Mouse (Mus musculus): ENCODE data around the gene Zfp941. TPM values are rescaled to one million over a fixed set of nuclear protein-coding genes. Genes with fewer than 3 reads are reported as not detected.
A peak's percentile ranks its signal among the peaks of the same experiment; 100 is the strongest.

Zfp941 gene
- polyA plus RNA-seq (2015; fragmentation: Nextera tagmentation; extraction: Ambion mirVana) = 0.67 and 1.00 TPM in 2 replicates

GRCm38 (mm10) chr7:140821653-140822329, at the start of gene Zfp941:
Zfp941 (minus strand) TSS chr7:140822178.
- H3K4me2 ChIP-seq = peak within 1 kb of the TSS; percentile 72
- peaks cover 8% of the 10 kb centered on the region; the same call in 1 of the 2 replicates for H3K4me1 ChIP-seq
- H3K36me3 ChIP-seq = no peaks in the 10 kb centered on the region
- no peaks in the 10 kb centered on the region for H3K9me3 ChIP-seq
- WGBS = under 1% methylated on average over 21 of the region's 21 CpGs
- H3K4me3 ChIP-seq = peak within 1 kb of the TSS; percentile 44
- 0 out of 2 replicates have a peak, but pooled peaks have one; percentile 44 for ATAC-seq (ENCODE audit: insufficient number of reproducible peaks, low FRiP score, low TSS enrichment, low read depth)
- peak within 1 kb of the TSS; percentile 35; the same call in 1 of the 2 replicates for H3K9ac ChIP-seq
- no peak within 1 kb of the TSS for H3K27ac ChIP-seq
- no peaks in the 10 kb centered on the region for H3K27me3 ChIP-seq

DNA sequence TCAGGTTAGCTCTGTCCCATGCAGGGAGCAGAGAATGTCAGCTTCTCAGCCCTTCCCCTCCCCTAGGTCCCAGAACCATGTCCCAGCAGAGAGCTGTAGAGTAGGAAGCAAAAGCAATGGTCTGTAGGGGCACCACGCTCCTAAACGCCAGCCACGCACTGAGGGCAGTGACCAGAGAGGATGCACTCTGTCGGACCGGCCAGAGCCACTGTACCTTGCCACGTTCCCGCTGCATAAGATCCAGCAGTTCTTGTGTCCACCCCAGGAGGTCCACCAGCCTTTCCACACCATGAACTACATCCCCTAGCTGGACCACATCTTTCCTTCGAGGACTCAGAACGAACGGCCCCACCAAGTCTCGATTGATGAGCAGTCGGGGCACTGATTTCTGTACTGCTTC, 42.8 kb upstream of the Zfp941 start:
- Histone ChIP-seq H3K27ac (no peak overlapping the region), H3K4me1 (no peaks in the 10 kb centered on the region), H3K36me3 (peaks cover 75% of the 10 kb centered on the region), H3K27me3 (no peaks in the 10 kb centered on the region), H3K9ac (no peak overlapping the region), H3K4me2 (no peak overlapping the region), H3K4me3 (no peak overlapping the region), H3K9me3 (no peaks in the 10 kb centered on the region)
- 88% methylated on average over 12 of the region's 12 CpGs for WGBS
- ATAC-seq (ENCODE audit: insufficient number of reproducible peaks, low FRiP score, low TSS enrichment, low read depth) = no peak

GRCm38 (mm10) chr7:140860728-140861127, 38.8 kb upstream of the Zfp941 start:
- Histone ChIP-seq H3K9ac (no peak overlapping the region), H3K27me3 (no peaks in the 10 kb centered on the region), H3K36me3 (peaks cover 67% of the 10 kb centered on the region), H3K27ac (no peak overlapping the region), H3K9me3 (no peaks in the 10 kb centered on the region), H3K4me3 (no peak overlapping the region), H3K4me2 (no peak overlapping the region), H3K4me1 (peaks cover 20% of the 10 kb centered on the region)
- ATAC-seq (ENCODE audit: insufficient number of reproducible peaks, low FRiP score, low TSS enrichment, low read depth) = no peak
- 84% methylated on average over 5 of the region's 5 CpGs for WGBS

DNA sequence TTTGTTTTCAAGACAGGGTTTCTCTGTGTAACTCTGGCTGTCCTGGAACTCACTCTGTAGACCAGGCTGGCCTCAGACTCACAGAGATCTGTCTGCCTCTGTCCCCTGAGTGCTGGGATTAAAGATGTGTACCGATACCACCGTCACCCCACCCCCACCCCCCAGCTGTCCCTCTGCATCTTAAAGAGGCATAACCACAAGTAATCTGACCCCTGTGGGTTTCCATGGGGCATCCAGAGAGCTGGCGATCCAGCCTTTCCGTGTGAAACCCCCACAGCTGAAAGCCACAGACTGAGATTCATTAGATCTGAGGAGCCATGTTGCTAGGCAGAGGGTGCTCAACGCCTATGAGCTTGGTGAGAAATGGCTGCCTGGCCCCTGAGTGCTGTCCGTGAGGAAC, 38.0 kb upstream of the Zfp941 start:
- H3K9ac ChIP-seq = no peak overlapping the region

DNA sequence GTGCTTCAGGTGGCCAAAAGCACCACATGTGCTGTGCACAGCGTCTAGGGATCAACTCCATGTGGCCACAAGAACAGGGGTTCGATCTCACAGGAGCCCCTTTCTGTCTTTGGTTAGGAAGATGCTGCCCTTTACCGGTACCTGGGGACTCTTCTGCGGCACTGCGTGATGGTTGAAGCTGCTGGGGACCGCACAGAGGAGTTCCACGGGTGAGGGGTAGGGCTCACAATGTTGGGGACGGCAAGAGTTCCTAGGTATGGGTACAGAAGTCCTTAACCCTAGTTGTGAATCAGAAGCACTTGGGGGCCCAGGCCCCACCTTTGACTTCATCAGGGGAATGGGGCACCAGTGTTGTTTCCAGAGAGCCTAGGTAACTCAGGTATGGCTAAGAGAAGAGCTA, 36.8 kb upstream of the Zfp941 start:
- Histone ChIP-seq H3K4me2 (peak overlapping the region; percentile 98), H3K27ac (no peak overlapping the region), H3K36me3 (peaks cover 62% of the 10 kb centered on the region), H3K27me3 (no peaks in the 10 kb centered on the region), H3K4me3 (peak overlapping the region; percentile 80; the same call in 1 of the 2 replicates), H3K4me1 (peaks cover 31% of the 10 kb centered on the region), H3K9me3 (no peaks in the 10 kb centered on the region), H3K9ac (no peak overlapping the region)
- WGBS = 96% methylated on average over 8 of the region's 8 CpGs
- no peak for ATAC-seq (ENCODE audit: insufficient number of reproducible peaks, low FRiP score, low TSS enrichment, low read depth)

More for the DNA sequence above, 38.0 kb upstream of the Zfp941 start:
- H3K27me3 ChIP-seq = no peaks in the 10 kb centered on the region
- H3K4me1 ChIP-seq = peaks cover 25% of the 10 kb centered on the region
- WGBS = 72% methylated on average over 6 of the region's 6 CpGs
- ATAC-seq (ENCODE audit: insufficient number of reproducible peaks, low FRiP score, low TSS enrichment, low read depth) = no peak
- no peak overlapping the region for H3K4me3 ChIP-seq
- H3K27ac ChIP-seq = no peak overlapping the region
- H3K9me3 ChIP-seq = no peaks in the 10 kb centered on the region
- peaks cover 62% of the 10 kb centered on the region for H3K36me3 ChIP-seq
- H3K4me2 ChIP-seq = no peak overlapping the region

DNA sequence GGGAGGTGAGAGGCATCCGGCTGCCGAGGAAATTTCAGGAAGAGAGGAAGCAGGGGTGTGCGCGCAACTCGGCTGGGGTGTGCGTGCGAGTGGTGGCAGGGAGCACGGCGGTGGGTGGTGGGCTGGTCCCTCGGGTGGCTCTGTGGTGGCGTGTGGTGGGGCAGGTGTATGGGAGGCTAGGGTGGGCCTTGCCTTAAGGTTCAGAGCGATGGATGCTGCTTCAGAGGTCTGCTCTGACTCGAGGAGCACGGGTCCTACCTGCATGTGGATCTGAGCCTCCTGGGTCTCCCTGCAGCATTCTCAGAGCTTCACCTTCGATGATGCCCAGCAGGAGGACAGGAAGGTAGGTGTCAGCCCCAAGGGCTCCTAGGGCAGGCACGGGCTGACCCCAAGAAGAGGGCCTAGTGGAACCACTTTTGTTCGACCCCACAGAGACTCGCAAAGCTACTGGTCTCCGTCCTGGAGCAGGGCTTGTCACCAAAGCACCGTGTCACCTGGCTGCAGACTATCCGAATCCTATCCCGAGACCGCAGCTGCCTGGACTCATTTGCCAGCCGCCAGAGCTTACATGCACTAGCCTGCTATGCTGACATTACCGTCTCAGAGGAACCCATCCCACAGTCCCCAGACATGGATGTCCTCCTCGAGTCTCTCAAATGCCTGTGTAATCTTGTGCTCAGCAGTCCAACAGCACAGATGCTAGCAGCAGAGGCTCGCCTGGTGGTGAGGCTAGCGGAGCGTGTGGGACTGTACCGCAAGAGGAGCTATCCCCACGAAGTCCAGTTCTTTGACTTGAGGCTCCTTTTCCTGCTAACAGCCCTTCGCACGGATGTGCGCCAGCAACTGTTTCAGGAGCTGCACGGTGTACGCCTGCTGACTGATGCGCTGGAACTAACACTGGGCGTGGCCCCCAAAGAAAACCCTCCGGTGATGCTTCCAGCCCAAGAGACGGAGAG, 35.9 kb upstream of the Zfp941 start, which contains the start of gene Bet1l:
Bet1l (minus strand) TSS at position 28 of the 956 bp plus-strand sequence.
- H3K36me3 ChIP-seq = peaks cover 62% of the 10 kb centered on the region
- peak; percentile 22; the same call in 1 of the 2 replicates for ATAC-seq (ENCODE audit: insufficient number of reproducible peaks, low FRiP score, low TSS enrichment, low read depth)

DNA sequence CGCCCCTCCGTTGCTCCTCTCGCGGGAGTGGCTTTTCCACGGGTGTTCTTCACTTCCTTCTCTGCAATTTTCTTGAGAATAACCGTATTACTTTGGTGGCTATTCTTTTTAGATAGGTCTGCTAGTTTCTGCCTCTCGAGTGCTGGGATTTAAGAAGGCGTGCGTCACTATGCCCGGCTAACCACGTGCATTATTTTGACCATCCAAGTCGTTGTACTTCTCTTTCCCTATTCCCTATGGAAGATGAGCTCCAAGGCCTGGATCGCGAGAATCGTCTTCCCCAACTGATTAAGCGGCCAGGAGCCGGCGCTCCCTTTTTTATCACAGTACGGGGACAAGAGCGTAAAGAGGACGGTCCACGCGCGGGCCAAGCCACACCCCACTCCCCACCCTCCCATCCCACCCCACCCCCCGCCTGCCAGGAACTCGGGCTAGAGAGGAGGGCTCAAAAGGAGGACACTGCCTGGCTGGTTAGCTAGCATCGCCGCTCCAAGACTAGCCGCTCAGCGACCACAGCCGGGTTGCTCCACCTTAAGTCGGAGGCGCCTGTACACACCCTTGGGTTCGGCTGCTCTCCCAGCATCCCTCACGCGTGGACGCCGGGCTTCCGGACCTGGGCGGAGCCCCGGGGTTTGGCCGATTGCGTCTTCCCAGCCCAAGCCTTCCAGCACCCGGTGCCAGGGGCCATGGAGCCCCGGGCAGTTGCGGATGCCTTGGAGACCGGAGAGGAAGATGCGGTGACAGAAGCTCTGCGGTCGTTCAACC, 35.0 kb upstream of the Zfp941 start, which contains the start of gene Ric8a:
Ric8a (plus strand) TSS at position 173 of the 765 bp plus-strand sequence.
- Histone ChIP-seq H3K36me3 (peaks cover 62% of the 10 kb centered on the region), H3K27ac (peak within 1 kb of the TSS; percentile 93)

More for the DNA sequence above, 35.9 kb upstream of the Zfp941 start, which contains the start of gene Bet1l:
- H3K4me1 ChIP-seq = peaks cover 31% of the 10 kb centered on the region
- no peaks in the 10 kb centered on the region for H3K27me3 ChIP-seq
- H3K4me2 ChIP-seq = peak within 1 kb of the TSS; percentile 98
- H3K4me3 ChIP-seq = peak within 1 kb of the TSS; percentile 80
- H3K9me3 ChIP-seq = no peaks in the 10 kb centered on the region
- 37% methylated on average over 39 of the region's 40 CpGs for WGBS
- peak within 1 kb of the TSS; percentile 91 for H3K9ac ChIP-seq
- peak within 1 kb of the TSS; percentile 93 for H3K27ac ChIP-seq

DNA sequence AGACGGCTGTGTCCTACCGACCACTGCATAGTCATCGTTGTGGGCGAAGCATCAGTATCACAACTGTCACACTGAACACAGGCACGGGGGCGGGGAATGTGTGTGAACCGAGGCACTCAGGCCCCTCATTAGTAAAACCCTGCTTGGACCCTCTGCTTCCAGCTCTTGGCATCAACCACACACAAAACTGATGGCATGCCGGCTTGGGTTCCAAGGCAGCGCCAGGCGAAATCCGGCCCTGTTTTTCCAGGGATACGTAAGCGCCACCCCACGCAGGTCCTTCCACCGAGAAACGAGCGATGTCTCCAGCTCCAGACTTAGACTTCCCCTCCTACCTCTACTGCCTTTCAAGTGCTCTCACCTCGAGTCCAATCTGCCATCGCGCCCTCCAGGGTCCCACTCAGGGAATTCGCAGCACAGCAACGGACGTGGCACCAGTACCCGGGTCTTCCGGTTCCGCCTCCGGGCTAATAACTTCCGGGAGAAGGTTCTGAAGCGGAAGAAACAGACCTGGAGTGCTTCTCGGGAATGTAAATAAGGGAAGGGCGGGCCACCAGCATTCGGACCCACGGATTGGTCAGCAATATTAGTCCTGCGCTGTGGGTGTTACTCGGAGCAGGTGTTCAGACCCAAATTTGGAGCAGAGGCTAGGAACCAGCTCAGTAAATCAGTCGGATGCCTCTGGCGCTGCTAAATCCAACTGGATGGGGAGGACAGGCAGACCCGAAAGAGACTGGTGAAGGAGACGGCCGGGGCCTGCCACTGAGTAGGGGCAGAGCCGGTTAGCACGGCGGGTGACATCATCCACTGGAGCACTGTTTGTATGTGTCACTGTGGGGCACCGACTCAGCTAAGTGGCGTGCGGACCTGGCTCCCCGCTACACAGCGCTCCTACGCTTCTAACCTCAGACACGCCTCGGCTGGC, 34.1 kb upstream of the Zfp941 start, which contains the start of gene Gm45785:
Gm45785 (minus strand) TSS at position 472 of the 925 bp plus-strand sequence.
- H3K27ac ChIP-seq = peak within 1 kb of the TSS; percentile 93
- H3K36me3 ChIP-seq = peaks cover 60% of the 10 kb centered on the region
- H3K4me1 ChIP-seq = peaks cover 31% of the 10 kb centered on the region
- peak within 1 kb of the TSS; percentile 80 for H3K4me3 ChIP-seq
- peak within 1 kb of the TSS; percentile 98 for H3K4me2 ChIP-seq
- H3K9me3 ChIP-seq = no peaks in the 10 kb centered on the region
- peak; percentile 63 for ATAC-seq (ENCODE audit: insufficient number of reproducible peaks, low FRiP score, low TSS enrichment, low read depth)
- H3K27me3 ChIP-seq = no peaks in the 10 kb centered on the region
- H3K9ac ChIP-seq = peak within 1 kb of the TSS; percentile 91
- WGBS = under 1% methylated on average over 51 of the region's 51 CpGs

More for the DNA sequence above, 35.0 kb upstream of the Zfp941 start, which contains the start of gene Ric8a:
- peak; percentile 84 for ATAC-seq (ENCODE audit: insufficient number of reproducible peaks, low FRiP score, low TSS enrichment, low read depth)
- Histone ChIP-seq H3K4me1 (peaks cover 31% of the 10 kb centered on the region), H3K9me3 (no peaks in the 10 kb centered on the region), H3K9ac (peak within 1 kb of the TSS; percentile 91), H3K27me3 (no peaks in the 10 kb centered on the region), H3K4me3 (peak within 1 kb of the TSS; percentile 80), H3K4me2 (peak within 1 kb of the TSS; percentile 98)
- WGBS = under 1% methylated on average over 50 of the region's 50 CpGs

DNA sequence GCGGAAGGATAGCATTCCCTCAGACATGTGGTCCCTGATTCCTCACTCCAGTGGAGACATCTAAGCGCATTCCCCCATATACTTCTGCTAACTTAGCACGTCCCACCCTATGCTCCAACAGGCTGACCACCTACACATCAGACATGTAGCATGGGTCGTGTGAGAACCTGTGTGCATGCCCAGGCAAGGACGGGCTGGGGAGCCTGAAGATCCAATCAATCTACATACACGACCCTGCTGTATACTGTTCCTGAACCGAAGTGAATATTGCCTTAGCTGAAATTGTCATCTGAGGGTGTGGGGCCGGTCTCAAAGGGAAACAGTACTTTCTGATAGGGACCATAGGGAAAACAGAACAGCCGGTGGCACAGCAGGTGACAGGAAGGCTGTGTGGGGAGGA, 33.2 kb upstream of the Zfp941 start:
- Histone ChIP-seq H3K27ac (peak overlapping the region; percentile 93; the same call in 1 of the 2 replicates), H3K36me3 (peaks cover 51% of the 10 kb centered on the region)
- 62% methylated on average over 9 of the region's 9 CpGs for WGBS

DNA sequence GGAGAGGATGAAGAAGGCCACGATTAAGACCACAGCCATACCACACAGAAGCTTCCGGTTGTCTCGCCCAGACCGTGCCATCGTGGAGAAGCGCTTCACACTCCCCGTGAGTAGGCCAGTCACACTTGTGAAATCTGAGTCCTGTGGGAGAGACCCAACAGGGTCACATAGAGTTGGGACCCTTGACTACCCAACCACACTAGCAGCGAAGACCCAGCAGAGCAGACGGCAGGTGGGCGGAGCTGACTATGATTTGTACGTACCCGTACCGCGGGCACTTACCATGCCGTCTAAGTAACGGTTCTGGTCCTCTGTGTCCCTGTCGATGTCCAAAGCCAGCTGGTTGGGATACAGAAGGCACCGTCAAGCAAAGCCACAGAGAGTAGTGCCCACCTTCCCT, 32.5 kb upstream of the Zfp941 start:
- 93% methylated on average over 18 of the region's 18 CpGs for WGBS
- H3K9me3 ChIP-seq = no peaks in the 10 kb centered on the region
- ATAC-seq (ENCODE audit: insufficient number of reproducible peaks, low FRiP score, low TSS enrichment, low read depth) = no peak
- no peak overlapping the region for H3K9ac ChIP-seq
- no peak overlapping the region for H3K27ac ChIP-seq
- no peak overlapping the region for H3K4me2 ChIP-seq
- no peaks in the 10 kb centered on the region for H3K27me3 ChIP-seq
- peaks cover 44% of the 10 kb centered on the region for H3K36me3 ChIP-seq
- H3K4me1 ChIP-seq = peaks cover 29% of the 10 kb centered on the region
- H3K4me3 ChIP-seq = peak overlapping the region; percentile 80; the same call in 1 of the 2 replicates

More for the DNA sequence above, 33.2 kb upstream of the Zfp941 start:
- peak overlapping the region; percentile 98 for H3K4me2 ChIP-seq
- no peak for ATAC-seq (ENCODE audit: insufficient number of reproducible peaks, low FRiP score, low TSS enrichment, low read depth)
- H3K9me3 ChIP-seq = no peaks in the 10 kb centered on the region
- peak overlapping the region; percentile 80 for H3K4me3 ChIP-seq
- H3K27me3 ChIP-seq = no peaks in the 10 kb centered on the region
- H3K4me1 ChIP-seq = peaks cover 31% of the 10 kb centered on the region
- H3K9ac ChIP-seq = peak overlapping the region; percentile 91

All from limb, embryonic 15.5 days (tissue).